Mouse (Mus musculus) C2C12 (cell line): ENCODE results near the gene Apip.
A peak's percentile ranks its signal among the peaks of the same experiment; 100 is the strongest.

ENCODE experiments used
- CEBPB ChIP-seq: IDR thresholded peaks from one replicate; pipeline ENCODE4 v1.6.1; 2011; ENCODE audit warnings: low read depth, mild to moderate bottlenecking, control low read depth, moderate library complexity
- CTCF ChIP-seq: IDR thresholded peaks from one replicate; pipeline ENCODE4 v1.5.1; 2011; ENCODE audit not compliant: control insufficient read depth, insufficient read depth, insufficient read length
- FOSL1 ChIP-seq: IDR thresholded peaks from one replicate; pipeline ENCODE4 v1.8.0; 2011; ENCODE audit warnings: mild to moderate bottlenecking, low read length; ENCODE audit not compliant: poor library complexity, insufficient read depth, severe bottlenecking
- MYOD1 ChIP-seq: IDR thresholded peaks from one replicate; pipeline ENCODE4 v1.6.1; 2011; ENCODE audit warnings: low read depth; ENCODE audit not compliant: control insufficient read depth, insufficient read length
- MYOG ChIP-seq: IDR thresholded peaks from one replicate; pipeline ENCODE4 v1.6.1; 2011; ENCODE audit not compliant: control insufficient read depth, insufficient read length; ENCODE audit errors: extremely low read depth
- USF1 ChIP-seq: IDR thresholded peaks from one replicate; pipeline ENCODE4 v1.6.1; 2011; ENCODE audit warnings: low read depth, mild to moderate bottlenecking, control low read depth, moderate library complexity

GRCm38 (mm10) chr2:103084451-103084850, 11.0 kb downstream of the Apip start:
- TF ChIP-seq CTCF (no peak), USF1 (no peak), CEBPB (peak; percentile 90), MYOG (no peak), MYOD1 (no peak), FOSL1 (no peak)
